Mouse (Mus musculus): ENCODE data around the gene Uhmk1.

The Uhmk1 gene

GRCm38 (mm10) chr1:170174814-170175332, 40.3 kb downstream of the Uhmk1 start, which contains the start of gene Uap1:
Uap1 (minus strand) TSS chr1:170174957.
- peak; percentile 100 for DNase-seq

- peak; percentile 79 for DNase-seq
These were observed 41.0 kb downstream of the Uhmk1 start for GRCm38 (mm10) chr1:170173991-170174813.

- DNase-seq, result no peak
These were observed 47.4 kb downstream of the Uhmk1 start for GRCm38 (mm10) chr1:170167781-170168180.

GRCm38 (mm10) chr1:170164913-170165312, 50.3 kb downstream of the Uhmk1 start:
- no peak for DNase-seq

- DNase-seq, result no peak
These were observed 51.1 kb downstream of the Uhmk1 start for GRCm38 (mm10) chr1:170164053-170164614.

- DNase-seq, result peak; percentile 44
These were observed 51.7 kb downstream of the Uhmk1 start for GRCm38 (mm10) chr1:170163398-170163943.

- peak; percentile 75 for DNase-seq
These were observed 53.3 kb downstream of the Uhmk1 start for GRCm38 (mm10) chr1:170161852-170162251.

GRCm38 (mm10) chr1:170160397-170160938, 54.7 kb downstream of the Uhmk1 start:
- DNase-seq, result no peak

- no peak for DNase-seq
These were observed 55.5 kb downstream of the Uhmk1 start for GRCm38 (mm10) chr1:170159707-170160106.

GRCm38 (mm10) chr1:170155761-170156160, 59.4 kb downstream of the Uhmk1 start:
- no peak for DNase-seq

GRCm38 (mm10) chr1:170155298-170155697, 59.9 kb downstream of the Uhmk1 start:
- no peak for DNase-seq

- no peak for DNase-seq
These were observed 61.2 kb downstream of the Uhmk1 start for GRCm38 (mm10) chr1:170153986-170154385.

GRCm38 (mm10) chr1:170152552-170152951, 62.6 kb downstream of the Uhmk1 start:
- DNase-seq, result no peak

- DNase-seq, result no peak
These were observed 64.3 kb downstream of the Uhmk1 start for GRCm38 (mm10) chr1:170150870-170151269.

GRCm38 (mm10) chr1:170149756-170150155, 65.4 kb downstream of the Uhmk1 start:
- peak; percentile 61 for DNase-seq

- DNase-seq, result no peak
These were observed 66.7 kb downstream of the Uhmk1 start for GRCm38 (mm10) chr1:170148536-170148935.

GRCm38 (mm10) chr1:170147651-170148448, 67.3 kb downstream of the Uhmk1 start:
- no peak for DNase-seq

- DNase-seq, result no peak
These were observed 69.6 kb downstream of the Uhmk1 start for GRCm38 (mm10) chr1:170145606-170146005.
